Mouse (Mus musculus) layer of hippocampus, postnatal 14 days (tissue): ENCODE results near the gene Mpzl1. TPM values are rescaled to one million over a fixed set of nuclear protein-coding genes. Genes with fewer than 3 reads are reported as not detected.

Source experiments
- DNase-seq, 2 experiments: peaks; one replicate each; pipeline ENCODE4 v3.0.0; 2021 to 2022; ENCODE audit warnings: low spot score in 2 of 2, mixed read lengths in 1 of 2
- total RNA-seq, 2 experiments: library from RNA; stranded (reverse); gene quantifications; 2 replicates each; pipeline ENCODE4 v1.2.3; 2021

Gene Mpzl1
- total RNA-seq, 2 experiments from 2014 or later: 73.9 to 80.1 TPM

DNA sequence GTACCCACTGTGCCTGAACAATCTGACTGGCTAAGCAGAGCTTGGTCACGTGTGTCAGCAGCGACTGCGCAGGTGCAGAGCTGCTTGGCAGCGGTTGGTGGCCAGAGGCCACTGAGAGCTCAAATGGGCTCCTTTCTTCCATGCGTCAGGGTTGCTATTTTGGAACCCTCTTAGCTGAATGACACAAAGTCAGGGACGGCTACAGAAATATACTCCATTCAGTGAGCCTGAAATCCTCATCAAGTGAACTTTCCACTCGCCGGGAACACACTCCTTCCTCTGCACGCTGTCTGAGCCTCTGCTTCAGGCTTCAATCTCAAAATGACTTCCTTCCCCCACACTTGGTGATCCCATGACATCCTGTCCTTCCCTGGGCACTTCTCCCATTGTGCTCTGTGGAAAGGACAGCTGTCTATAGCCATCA lies 16.1 kb downstream of the Mpzl1 start:
- peak in 1 of 2 experiments; percentile 49 for DNase-seq

DNA sequence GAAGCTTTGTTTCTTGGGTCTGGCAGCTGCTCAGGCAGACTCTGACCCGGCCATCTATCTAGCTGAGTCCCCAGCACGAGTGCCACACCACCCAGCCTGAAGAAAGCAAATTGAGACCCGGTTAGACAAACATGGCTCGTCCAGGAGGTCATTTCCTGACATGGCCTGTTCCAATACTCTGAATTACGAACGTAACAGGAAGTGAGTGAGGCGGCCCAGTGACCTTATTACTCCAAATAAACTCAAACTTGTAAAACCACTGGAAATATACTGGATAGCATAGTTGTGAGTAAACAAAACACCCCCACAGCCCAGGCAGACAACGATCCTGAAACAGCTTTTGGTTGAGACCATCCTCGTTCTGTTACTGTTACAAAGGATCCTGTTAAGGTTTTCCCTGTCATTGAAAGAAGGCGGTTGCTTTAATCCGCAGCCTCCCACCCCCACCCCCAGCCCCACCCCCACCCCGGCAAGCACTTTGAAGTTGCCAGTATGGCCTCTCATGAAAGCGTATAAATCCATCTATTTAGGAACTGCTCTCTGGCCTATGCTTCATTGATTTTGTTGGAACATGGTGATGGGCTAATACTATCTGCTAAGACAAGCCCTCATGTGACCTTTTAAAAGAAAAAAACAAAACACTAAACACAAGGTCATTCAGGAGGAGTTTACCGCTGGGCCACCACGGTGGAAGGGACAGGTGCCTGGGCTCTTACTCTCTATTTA lies 17.0 kb downstream of the Mpzl1 start:
- no peak for DNase-seq

DNA sequence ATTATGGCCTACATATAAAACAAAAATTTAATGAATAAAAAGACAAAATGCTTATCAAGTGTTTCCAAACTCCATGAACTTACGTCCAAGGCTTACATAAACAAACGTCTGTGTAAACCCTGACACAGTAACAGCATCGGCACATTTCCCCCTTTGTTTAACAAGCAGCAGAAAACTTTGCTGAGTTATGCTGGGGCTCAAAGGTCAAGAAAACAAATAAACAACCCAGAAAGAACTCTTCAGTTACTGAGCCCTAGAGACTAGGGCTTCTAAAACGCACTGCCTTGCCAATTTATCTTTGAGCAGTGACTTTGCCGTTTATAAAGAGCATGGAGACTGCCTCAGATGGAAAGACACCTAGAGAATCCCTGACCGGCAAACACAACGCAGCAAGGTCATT lies 17.7 kb downstream of the Mpzl1 start:
- no peak for DNase-seq

DNA sequence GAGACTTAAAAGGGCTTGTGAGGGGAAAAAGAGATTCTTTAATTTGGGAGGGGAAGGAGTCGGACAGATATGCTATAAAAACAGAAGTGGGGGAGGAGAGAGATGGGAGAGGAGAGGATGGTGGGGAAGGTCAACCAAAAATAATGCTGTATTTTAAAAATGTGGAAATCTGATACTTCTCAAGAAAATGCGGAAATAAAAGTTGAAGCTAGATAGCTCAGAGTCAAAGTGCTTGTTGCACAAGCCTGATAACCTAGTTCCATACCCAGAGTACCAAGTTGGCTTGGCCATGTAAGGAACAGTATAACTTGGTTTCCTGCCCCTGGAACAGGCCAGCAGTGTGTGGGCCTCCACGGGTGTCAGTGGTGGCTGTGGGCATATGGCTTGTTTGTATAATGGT lies 19.5 kb downstream of the Mpzl1 start:
- no peak for DNase-seq

DNA sequence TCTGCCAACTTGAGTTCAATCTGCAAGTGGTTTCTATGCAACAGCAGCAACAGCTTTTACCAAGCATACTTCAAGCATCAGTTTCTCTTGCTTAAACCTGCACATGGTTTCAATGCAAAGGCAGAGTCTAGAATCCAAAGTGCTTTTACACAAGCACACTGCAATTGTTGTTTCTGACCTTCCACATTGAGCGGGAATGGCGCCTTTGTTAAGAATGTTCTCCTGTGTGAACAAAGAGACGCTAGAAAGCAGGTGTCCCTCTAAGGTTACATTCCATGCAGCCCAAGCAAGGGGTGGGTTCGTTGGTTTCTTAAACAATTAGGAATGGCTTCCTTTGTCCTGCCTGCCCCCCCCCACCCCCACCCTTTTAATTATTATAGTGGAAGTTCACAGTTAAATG lies 20.4 kb downstream of the Mpzl1 start:
- no peak for DNase-seq

DNA sequence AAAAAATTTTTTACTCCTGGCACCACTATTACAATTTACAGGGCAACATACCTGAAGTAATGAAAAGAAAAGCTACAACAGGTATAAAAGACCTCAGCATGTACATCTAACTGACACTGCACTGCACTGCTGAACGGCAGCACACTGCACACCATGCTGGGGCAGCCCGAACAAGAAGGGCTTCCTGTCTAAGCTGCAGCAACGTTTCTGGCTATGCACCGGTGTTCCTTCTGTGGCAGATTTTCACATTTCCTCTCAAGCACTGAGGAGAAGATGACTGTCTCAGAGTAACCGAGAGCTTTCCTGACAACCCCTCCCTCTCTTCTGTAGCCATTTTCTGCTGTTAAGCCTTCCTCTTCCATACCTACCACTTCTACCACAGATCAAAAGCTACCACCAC lies 21.6 kb downstream of the Mpzl1 start:
- DNase-seq: no peak

DNA sequence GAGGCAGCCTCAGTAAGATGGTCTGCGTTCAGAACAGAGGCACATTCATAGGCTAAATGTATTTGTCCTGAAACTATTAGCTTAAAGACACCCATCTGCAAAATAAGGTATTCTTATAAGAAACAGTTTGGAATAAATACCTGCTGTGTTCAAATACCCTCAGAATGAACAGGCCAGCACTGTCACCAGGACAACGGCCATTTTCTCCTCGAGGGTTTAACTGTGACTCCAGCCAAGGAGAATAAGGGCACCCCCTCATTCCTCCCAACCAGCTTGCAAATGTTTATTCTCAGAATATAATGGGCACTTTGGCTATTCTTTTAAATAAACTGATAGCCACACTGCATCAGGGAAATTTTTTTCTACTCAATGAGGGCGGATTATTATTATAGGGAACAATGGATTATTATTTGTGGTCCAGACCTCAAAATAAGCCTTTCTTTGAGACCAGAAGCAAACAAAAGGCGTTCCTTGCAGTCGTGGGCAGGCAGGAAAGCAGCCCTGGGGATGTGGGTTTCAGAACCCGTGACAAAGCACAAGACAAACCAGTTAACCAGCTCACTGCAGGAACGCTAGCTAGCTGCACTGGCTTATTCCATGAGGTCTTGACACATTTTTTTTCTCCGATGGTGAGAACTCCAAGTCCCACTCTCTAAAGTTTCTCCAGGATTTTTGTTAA lies 23.9 kb downstream of the Mpzl1 start:
- no peak for DNase-seq

DNA sequence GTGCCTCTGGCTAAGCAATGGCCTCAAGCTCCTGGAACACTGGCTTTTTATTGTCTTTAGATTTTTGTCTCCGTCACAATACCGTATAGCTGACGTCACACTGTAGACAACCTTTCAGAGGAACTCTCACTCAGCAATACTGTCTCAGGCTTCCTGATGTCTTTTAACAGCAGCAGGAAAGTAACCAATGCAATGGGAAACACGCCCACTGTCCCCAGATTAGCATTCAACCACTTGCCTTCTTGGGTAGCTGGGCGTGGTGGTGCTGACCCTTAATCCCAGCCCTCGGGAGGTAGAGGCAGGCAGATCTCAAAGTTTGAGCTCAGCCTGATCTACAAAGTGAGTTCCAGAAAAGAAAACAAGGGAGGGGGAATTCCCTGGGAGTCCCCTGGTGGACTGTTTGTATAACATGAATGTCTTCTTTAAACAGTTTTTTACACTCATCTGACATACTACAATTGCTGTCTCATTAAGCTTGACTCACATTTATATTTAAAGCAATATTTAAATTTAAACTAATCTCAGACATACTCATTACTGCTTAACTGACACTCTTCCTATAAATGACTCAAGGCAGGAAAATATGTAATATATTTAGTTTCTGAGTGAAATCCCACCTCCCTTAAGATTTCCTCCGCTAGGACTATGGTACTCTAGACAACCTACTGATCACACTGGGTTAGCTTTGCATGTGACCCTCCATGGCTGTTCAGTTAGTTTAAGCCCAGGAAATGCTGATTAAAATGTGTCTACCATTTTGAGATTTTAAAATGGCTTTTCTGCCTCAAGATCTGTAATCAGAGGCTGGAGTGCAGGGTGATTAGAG lies 24.6 kb downstream of the Mpzl1 start:
- no peak for DNase-seq

DNA sequence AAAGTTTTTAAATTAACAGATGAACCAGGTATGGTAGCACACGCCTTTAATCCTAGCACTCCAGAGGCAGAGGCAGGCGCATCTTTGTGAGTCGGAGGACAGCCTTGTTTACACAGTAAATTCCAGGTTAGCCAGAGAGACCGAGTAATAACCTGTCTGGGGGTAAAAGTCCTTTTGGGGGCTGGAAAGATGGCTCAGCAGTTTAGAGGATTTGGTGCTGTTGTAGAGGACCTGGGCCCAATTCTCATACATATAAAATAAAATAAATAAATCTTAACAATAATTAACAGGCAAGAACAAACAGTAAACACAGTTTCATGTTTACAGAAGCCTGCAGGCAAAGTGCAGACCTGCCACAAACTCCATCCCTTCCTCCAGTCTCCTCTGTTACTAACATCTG lies 25.4 kb downstream of the Mpzl1 start:
- no peak for DNase-seq

DNA sequence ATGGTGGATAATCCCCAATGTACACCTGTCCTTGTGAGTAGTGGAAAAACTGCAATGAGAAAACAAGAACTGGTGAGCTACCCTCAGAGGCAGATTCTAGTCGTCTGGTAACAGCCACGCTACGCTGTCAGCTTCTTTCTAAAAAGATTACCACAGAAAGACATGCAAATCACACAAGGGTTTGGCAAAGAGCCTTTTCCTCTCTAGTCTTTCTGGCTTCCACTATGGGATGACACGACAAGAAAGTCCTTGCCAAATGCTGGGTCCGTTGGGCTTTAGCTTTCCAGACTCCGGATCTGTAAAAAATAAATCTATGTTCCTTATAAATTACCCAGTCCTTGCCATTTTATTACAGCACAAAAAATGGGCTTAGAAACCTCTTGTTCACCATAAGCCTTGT lies 28.6 kb downstream of the Mpzl1 start:
- peak in 1 of 2 experiments; percentile 20 for DNase-seq

DNA sequence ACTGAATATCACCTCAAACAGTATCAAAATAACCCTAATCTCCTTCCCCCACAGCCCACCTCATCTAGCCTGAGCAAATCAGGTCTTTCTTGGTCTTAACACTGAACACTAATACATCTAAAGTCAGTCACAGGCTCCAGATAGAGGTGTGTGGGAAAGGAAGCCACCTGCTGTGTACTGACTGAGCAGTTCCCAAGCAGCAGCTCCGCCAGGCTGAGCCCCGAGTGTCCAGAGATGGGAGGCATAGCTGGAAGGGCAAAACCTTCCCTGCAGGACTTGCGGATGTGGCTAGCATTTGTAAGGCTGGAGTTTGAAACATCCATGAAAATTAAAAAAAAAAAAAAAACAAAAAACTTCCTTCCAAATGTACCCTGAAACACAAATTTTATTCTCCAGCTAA lies 29.2 kb downstream of the Mpzl1 start:
- no peak for DNase-seq

DNA sequence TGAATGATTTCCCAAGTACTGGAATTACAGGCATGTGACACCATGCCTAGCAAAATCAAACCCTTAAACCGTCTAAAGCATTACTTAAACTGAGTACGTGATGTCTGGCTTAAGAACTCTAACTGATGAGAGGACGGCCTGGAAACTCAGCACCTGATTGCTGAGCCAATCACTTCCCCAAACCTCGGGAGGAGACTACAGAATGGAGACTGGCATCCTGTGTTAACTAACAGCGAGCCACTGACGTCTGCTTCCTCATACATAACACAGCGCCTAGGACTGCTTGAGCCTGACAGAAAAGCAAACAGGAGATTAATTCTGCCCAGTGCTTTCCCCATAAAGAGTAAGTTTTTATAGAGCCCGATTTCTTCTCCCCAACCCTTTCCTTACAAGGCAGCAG lies 30.1 kb downstream of the Mpzl1 start:
- no peak for DNase-seq

DNA sequence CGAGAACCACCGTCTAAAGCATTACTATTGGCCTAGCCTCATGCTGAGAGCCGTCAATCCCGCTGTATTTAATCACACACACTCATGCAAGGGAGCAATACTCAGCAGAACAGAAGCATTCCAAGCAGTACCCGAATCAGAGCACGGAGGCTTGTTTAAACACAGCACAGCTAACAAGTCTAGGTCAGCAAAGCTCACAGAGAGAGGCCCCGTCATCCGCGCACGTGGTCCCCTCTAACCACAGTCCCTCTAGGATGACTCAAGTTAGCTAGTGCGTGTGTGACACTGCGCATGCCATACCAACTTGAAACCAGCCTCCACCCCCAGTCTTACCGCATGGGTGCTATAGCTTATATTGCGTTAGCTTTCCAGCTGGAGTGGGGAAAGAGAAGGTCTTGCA lies 31.1 kb downstream of the Mpzl1 start:
- DNase-seq: no peak

DNA sequence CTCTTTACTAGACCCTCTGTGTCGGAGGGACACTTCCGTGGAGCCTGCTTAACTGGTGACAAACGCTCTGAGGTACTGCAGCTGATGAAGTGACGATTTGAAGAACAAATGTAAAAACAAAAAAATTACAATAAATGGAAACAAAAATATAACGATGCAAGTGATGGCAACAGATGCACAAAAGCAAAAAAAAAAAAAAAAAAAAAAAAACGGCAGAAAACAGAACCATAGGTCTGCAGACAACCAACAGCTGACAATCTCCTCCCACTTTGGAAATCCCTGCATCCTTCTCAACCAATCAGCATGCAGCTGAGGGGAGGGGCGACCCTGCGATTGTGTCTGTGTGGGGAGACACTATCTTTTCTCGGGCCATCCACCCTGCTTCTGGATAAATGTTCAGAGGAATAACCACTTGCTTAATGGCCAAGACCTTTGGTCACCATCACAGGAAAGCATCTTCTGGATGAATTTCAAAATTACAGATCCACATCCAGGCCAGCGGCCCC lies 32.5 kb downstream of the Mpzl1 start:
- no peak for DNase-seq

DNA sequence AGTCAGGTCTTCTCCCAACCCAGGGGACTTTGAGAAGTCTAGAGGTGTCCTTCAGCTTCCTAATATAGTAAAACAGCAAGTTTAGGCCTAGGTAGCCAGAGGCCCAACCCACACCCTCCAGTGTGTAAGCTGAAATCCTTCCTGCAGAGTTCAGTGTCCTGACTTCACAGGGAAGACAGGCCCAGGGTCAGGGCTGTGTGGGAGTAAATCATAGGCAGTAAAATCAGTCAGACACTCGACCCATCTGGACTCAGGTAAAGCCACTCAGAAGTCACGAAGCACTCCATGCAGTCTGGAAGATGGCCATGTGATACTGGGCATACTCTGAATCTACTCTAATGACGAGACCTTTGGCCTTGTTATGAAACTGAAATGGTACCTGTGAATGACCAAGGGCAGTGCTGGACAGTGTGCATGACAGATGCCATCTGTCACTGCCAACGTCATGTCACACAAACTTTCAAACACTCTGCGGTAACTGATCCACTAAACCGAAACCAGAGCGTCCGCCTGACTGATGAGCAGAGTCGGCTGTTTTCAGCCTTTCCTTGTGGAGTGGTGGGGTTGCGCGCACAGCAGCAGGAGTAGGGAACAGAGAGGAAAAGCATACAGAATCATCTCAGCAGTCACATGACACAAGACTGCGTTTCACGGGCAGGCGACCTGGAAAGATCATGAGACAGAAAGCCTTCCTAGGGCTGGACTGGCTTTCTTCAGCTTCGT lies 39.5 kb downstream of the Mpzl1 start:
- no peak for DNase-seq

DNA sequence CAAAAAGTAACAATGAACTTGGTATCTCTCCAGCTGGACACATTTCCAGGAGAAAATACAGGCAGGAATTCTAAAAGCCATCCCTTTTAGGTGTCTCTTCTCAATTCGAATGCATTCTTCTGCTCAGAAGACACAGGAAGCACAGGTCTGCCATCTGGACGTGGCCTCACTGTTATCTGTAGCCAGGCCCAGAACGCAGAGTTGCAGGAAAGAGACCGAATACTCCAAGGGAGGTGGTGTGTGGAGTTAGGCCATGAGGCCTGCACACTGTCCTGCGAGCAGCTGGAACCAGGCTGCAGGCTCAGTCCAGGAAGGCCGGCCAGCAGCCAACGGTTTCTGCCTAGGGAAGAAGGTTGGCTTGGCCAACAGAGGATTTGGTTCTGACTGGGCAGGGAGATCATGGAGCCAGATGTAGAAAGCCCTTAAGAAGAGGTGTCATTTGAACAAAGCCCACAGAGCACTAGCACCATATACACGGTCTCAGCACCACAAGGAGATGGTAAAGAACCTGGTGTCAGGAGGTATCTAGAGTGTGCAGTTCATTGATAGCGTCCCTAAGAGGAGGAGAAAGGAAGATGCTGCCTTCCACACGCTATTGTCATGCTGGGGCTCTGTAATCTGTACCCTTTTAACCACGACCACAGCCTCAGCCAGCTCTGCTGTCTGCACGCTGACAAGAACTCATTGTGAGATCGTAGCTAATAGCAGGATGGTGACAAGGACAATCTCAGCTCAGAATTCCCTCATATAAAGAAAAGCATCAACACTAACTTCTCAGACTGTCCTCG lies 41.8 kb downstream of the Mpzl1 start:
- no peak for DNase-seq

DNA sequence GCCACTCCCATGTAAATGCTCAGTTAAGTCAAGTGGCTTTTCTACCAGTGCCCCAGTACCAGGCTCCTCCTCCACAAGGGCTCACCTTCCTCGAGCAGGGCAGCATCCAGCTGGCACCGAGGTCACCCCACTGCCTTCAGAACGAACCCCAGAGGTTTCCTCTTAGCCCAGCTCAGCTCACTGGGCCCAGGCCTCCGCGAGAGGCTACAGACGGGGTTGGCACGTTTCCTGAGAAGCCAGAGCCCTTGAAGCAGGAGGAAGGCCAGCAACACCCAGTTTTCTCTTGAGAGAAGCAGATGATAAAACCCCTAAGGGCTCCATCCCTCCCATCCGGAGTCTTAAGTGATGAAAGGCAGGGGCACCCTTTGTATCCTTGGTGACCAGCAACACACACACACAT lies 43.6 kb downstream of the Mpzl1 start:
- DNase-seq: no peak

DNA sequence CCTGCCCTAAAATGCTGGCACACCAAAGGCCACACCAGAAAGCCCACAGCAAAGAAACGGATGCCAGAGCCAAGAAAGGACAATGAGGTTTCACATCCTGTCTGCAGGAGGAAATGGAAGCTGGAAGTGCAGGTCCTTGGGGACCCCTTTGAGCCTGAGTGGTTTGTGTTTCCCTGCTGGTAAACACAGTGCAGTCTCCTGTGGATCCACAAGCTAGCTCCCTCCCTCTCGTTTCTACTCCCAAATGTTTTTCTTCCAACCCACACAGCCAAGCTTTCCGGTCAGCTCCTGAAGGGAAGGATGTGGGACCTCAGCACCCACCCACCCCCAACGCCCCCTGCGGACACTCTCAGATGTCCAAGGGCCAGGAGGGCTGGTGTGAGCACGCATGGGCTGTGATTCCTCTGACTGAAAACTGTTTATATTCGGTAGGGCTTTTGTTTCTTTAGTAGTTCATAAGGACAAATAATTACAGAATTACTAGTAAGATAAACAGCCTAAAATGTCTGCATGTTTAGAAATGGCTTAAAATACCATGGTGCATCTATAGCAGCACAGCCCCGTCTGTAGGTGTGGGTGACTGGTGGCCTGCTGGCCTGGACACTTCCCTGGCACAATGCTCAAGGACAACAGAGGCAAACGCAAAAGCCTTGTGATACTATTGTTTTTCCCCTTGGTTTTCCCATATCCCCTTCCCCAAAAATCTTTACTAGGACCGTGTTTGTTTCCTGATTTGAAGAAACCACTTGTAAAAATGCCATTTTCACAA lies 44.9 kb downstream of the Mpzl1 start:
- no peak for DNase-seq

DNA sequence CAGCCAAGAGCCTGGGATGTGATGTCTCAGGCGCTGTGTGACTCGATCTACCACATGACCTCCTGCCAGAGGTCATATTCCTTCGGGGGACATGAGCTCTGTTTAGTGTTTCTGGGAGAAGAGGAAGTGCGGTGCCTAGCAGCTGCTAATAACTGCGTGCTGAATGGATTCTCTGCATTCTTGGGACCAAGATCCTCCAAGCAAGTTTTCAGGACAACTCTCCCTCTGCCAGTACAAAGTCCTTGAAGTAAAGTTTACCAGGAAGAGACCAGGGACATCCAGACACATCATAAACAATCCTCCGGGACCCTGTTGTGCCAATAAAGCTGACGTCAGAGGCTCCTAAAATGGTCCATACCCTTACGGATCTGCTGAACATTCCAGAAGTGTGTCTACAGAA lies 46.5 kb downstream of the Mpzl1 start:
- no peak for DNase-seq

DNA sequence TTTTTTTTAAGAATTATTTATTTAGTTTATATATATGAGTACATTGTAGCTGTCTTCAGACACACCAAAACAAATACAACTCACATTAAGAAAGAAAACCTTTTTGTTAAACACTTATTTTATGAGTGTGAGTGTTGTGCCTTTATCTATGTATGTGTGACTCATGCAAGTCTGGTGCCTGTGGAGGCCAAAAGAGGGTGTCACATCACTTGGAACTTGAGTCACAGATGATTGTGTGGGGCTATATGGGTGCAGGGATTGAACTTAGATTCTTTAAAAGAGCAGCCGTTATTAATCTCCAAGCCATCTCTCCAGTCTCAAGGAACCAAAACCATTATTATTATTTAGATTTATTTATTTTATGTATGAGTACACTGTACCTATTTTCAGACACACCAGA lies 48.0 kb downstream of the Mpzl1 start:
- DNase-seq: no peak
